Mouse (Mus musculus) frontal cortex, postnatal 14 days (tissue): ENCODE data around the gene 4931409K22Rik.
"Not testable (repeated sequence)": the region's sequence is repeated elsewhere in the genome, so short reads cannot be mapped to it uniquely, and the experiment has no call there.

ENCODE experiments used
- DNase-seq, 2 experiments: peaks; one replicate each; pipeline ENCODE4 v3.0.0; 2022; ENCODE audit warnings: low spot score in 2 of 2

4931409K22Rik gene

GRCm38 (mm10) chr5:24593230-24593629 lies 36.6 kb upstream of the 4931409K22Rik start:
- no peak for DNase-seq

DNA sequence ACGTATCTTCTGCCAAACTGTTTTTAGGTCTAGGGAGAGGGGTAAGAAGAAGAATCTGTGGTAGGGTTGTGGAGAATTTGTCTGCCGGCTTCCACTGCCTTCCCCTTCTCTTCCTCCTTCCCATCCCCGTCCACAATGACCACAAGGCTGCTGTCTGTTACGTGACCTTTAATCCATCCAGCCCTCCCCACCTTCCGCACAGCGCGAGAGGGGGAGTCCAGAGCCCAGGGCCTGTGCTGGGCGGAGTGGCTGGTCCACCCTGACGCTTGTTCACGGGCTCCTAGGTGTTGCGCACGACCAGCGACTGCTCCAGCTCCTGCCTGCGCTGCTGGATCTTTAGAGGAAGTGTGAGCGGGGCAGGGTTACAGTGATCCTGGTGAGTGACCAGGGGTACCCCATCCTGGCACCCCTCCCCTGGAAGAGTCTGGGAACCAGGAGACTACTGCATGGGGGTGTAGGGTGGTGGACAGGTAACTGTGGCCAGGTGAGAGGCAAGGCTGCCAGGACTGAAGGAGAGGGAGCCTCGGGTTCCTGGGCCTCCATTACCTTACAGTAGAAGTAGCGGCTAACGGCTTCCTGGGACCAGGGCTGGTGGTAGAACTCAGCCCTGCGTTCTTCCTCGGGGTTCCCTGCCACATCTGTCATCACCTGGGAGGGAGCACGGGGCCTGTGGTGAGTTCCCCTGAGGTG lies 36.0 kb upstream of the 4931409K22Rik start:
- DNase-seq = no peak

- DNase-seq = no peak
Measured at GRCm38 (mm10) chr5:24591796-24592470, 35.3 kb upstream of the 4931409K22Rik start.

- no peak for DNase-seq
Measured at GRCm38 (mm10) chr5:24591268-24591721, 34.7 kb upstream of the 4931409K22Rik start.

GRCm38 (mm10) chr5:24589511-24590500 lies 33.2 kb upstream of the 4931409K22Rik start:
- DNase-seq = no peak

DNA sequence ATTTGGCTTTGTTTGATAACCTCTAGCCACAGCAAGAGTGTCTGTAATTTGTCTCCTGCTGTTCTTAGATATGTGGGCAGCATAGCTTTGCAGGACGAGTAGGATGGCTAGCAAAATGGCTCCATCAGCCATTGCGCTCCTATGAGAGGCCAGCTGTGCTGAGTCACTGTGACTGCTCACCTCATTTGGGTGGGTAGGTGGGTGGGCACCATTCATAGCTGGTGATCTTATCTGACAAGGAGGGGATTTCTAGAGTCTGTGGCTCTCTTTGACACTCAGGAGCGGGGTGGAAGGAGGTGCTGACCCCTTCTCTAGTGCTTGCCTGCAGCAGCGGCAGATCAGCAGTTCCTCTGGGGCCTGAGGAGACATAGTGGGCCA lies 30.6 kb upstream of the 4931409K22Rik start:
- DNase-seq = no peak

GRCm38 (mm10) chr5:24586547-24587199 lies 30.1 kb upstream of the 4931409K22Rik start, which contains the start of gene Chpf2:
TSS of gene Chpf2 (plus strand) at chr5:24586741.
- peak; percentile 65 to 76 for DNase-seq

DNA sequence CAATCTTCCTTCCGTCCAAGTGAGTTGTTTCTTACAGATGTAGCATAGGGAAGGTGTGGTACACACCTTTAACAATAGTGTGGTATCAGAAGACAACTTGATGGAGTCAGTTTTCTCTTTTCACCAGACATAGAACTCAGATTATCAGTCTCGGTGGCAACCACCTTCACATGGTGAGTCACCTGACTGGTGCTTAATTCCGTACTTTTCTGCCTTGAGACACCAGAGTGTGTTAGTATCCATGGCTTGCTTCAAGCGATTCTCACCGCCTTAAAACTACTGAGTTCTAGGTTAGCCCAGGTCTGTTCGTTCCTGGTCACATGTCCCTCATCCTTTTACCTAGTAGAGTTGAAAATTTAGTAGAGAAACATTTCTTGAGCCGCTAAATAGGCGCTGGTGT lies 29.5 kb upstream of the 4931409K22Rik start:
- DNase-seq = no peak

DNA sequence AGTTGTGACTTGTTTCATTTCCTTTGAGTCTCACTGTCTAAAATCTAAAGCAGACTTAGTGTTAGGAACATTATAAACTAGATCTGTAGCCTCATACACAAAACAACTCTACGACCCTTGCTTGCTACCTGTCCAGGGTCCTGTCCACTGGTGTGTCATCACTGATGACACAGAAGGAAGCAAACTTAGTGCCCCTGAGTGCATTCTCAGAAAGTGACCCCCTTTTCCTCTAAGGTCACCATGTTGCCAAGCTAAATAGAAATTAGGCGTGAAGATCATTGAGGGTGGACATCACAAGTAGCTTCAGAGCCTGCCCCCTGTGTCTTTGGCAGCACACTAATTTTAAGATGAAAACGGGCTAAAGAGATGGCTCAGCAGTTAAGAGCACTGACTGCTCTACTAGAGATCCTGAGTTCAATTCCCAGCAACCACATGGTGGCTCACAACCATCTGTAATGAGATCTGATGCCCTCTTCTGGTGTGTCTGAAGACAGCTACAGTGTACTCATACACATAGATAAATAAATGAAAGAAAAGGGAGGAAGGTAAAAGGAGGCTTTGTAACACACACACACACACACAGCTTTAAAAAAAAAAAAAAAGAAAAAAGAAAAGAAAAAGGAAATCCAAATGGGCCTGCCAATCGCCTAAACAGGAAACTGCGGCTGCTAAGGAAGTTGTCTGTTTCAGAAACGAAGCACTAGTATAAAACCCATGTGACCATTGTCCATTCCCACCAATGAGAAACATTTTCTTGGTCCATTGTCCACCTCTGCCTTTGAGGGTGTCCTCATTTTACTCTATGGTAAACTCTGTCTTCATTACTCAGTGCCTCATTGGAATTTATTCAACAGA lies 21.7 kb upstream of the 4931409K22Rik start:
- no peak for DNase-seq

DNA sequence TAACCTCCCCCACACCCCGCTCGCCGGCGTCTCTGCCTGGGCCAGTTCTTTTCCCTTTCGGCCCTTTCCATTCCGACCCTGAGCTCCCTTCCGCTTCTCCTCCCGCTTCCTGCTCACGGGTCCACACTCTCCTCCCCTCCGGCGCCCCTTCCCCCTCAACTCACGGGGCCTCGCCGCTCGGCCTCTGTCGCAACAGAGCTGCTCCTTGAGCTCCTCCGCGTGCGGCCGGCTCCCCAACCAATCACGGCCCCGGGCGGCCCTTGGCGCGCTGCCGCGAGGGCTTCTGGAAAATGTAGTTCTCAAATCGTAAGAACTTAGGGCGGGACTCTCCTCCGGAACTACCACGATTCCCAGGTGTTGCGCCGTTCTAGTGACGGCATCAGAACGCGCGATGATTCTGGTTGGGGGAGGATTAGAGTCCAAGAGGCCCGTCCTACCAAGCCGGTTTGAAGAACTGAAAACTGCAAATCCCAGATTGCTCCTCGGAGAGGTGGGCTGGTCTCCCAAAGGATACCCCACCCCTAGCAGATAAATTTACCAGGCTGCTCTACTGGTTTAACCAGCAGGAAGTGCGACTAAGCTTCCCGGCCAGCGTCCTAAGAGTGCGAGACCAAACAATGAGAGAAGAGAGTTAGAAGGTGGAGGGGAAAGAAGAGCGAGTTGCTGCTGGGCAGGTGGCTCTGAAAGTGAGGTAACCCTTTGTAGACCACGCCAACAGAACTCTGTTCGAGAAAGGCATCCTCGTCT lies 20.7 kb upstream of the 4931409K22Rik start, which contains the start of gene Abcf2:
Abcf2 (minus strand) TSS at position 285 of the 747 bp plus-strand sequence.
- DNase-seq = peak; percentile 100

- DNase-seq = no peak
Measured at GRCm38 (mm10) chr5:24576801-24577182, 20.2 kb upstream of the 4931409K22Rik start.

DNA sequence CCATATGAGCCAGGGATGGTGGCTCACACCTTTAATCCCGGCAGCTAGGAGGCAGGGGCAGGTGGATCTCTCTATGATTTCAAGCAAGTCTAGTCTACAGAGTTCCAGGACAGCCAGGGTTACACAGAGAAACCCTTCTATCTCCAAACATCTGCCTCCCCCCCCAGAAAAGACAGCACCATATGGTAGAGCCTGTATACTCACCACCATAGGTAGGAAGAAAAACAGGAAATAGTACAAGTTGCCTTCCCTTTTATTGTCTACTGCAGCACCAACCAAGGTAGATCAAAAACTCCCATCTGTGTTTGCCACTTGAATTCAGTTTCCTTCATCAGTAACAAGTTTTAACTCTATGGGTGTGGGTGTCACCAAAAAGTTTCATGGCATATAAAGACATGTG lies 19.3 kb upstream of the 4931409K22Rik start:
- no peak for DNase-seq

DNA sequence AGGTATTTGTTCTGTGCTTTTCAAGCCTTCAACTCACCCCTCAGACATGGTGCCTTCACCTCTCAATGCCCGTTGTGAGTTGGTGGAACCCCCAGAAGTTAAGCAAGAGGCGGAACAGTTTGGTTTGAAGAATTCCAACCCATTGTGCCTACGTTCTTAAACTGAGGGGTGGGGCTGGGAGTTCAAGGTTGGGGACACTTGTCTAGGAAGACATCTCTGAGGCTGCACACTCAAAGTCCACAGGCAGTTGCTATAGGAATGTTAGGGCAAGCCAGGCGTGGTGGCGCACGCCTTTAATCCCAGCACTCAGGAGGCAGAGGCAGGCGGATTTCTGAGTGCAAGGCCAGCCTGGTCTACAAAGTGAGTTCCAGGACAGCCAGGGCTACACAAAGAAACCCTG lies 1.3 kb downstream of the 4931409K22Rik start:
- not testable (repeated sequence) for DNase-seq

DNA sequence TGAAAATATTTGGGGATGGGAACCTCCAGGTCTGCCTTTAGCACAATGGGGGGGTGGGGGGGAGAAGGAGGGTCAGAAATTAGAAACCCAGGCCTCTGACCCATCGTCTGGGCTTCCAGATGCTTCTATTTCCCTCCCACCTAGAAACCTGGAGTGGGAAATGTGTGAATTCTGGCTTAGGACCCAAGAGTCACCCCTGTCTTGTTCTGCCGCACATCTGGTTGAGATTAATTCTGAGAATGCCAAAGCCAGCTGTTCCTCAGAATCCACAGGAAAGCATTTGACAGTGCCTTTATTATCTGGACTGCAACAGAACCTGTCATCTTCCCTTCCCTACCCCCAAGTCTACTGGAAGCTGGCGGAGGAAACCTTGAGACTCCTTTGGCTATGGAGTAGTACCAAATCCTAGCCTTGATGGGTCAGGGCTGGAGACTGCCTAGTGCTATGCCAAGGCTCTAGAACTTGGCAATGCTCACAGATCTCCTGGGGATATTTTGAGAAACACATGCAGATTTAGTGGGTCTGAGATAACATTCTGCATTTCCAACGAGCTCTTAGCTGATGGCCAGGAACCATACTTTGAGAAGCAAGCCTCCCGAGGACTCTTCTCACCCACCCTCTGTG lies 2.9 kb downstream of the 4931409K22Rik start:
- no peak for DNase-seq

GRCm38 (mm10) chr5:24551317-24551688 lies 5.3 kb downstream of the 4931409K22Rik start:
- no peak for DNase-seq

DNA sequence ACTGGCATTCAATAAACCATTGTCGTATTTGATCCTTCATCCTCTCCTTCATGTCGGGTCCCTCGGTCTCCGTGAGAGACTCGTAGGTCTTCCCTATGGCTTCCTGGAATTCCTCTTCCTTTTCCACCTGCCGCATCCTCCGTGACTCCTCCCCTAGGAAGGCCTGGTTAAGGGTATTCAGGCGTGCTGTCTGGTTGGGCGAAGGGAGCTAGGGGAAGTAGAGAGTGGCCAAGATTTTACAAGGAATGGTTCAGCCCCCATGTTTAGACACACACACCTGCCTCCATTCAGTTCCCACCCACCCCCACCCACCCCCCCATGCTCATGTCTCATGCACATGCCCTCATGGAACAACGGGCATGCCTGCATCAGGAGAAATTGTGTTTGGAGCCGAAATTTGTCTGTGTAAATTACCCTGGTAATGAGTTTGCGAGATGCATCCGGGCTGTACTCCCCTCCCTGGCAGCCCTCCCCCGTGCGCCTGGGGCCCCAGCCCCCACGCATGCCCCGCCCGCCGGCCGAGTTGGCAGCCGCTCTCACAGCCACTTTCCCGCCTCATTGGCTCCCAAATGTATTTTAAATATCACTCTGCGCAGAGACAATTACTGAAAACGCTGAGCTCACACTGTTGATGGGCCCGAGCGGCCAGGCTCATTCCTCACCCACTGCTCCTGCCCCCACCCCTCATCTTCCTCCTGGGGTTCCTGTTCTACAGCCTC lies 5.9 kb downstream of the 4931409K22Rik start:
- peak; percentile 21 to 45 for DNase-seq

- no peak for DNase-seq
Measured at GRCm38 (mm10) chr5:24542643-24543042, 14.0 kb downstream of the 4931409K22Rik start.

DNA sequence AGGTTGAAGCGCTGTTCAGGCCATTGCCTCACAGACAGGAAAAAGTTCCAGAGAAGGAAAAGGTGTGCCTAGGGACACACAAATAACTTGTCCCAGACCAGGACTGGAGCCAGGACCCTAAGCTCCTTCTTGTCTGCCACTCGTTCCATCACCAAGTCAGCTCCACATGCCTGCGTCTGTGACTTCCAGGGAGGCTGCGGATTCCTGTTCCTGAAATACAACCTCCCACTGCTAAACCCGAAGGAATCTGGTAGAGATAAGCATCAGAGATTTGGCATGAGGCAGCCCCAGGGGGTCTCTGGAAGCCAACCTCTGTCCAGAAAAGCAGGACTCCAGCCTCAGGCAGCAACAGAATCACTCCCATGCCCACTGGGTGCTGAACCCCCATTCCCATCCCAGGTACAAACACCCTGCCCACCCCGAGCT lies 15.5 kb downstream of the 4931409K22Rik start:
- DNase-seq = no peak
